Mouse (Mus musculus) heart, postnatal 4 days (tissue): Measurements from ENCODE around the gene Hoxa6. TPM values are rescaled to one million over a fixed set of nuclear protein-coding genes. Genes with fewer than 3 reads are reported as not detected.

ENCODE experiments used
- DNase-seq: peaks from one replicate; pipeline ENCODE4 v3.0.0; 2021
- microRNA-seq, 2 experiments: library from miRNA; unstranded; fragments of <30 nt; microRNA quantifications; one replicate each; pipeline ENCODE4 v1.2.0; 2021 to 2022
- total RNA-seq, 2 experiments: library from RNA; stranded (reverse); gene quantifications; 2 replicates each; pipeline ENCODE4 v1.2.3; 2021

Hoxa6 gene
- total RNA-seq, 2 experiments from 2014 or later: not detected

- no peak for DNase-seq
Measured at GRCm38 (mm10) chr6:52162611-52163365, 45.7 kb downstream of the Hoxa6 start.

- DNase-seq: no peak
Measured at GRCm38 (mm10) chr6:52162093-52162380, 46.5 kb downstream of the Hoxa6 start.

- DNase-seq: no peak
Measured at GRCm38 (mm10) chr6:52161336-52162092, 47.0 kb downstream of the Hoxa6 start.

- peak; percentile 31 for DNase-seq
Measured at GRCm38 (mm10) chr6:52160511-52161335, 47.8 kb downstream of the Hoxa6 start.

GRCm38 (mm10) chr6:52159979-52160378 is 48.5 kb downstream of the Hoxa6 start:
- DNase-seq: no peak

GRCm38 (mm10) chr6:52159164-52159761 is 49.3 kb downstream of the Hoxa6 start:
- DNase-seq: peak; percentile 29

- peak; percentile 71 for DNase-seq
Measured at GRCm38 (mm10) chr6:52158276-52159051, 50.1 kb downstream of the Hoxa6 start, which contains the start of gene Hoxa1. Hoxa1 (minus strand) TSS chr6:52158317.

- DNase-seq: no peak
Measured at GRCm38 (mm10) chr6:52157466-52158275, 50.9 kb downstream of the Hoxa6 start.

- DNase-seq: no peak
Measured at GRCm38 (mm10) chr6:52156551-52157200, 51.8 kb downstream of the Hoxa6 start.

Small RNA genes within 50 kb of the gene (microRNA-seq; reads per million reads assigned to microRNA genes)
- 73.3 to 90.4 reads per million in 2 experiments for gene Mir196b

Other genes with a start within 250 kb of the Hoxa6 start
- gene Skap2, start 196.2 kb downstream of the Hoxa6 start, total RNA-seq: 10 to 100 TPM in 1 of 2 experiments, 1 to 10 TPM in 1; 9.5 to 11.8 TPM
- under 1 TPM; 0.19 to 0.23 TPM for gene Hoxa1, start 50.4 kb downstream of the Hoxa6 start, total RNA-seq
- under 1 TPM; 0.60 to 0.68 TPM for gene Hoxa2, start 43.9 kb downstream of the Hoxa6 start, total RNA-seq
- gene 5730596B20Rik, start 31.2 kb downstream of the Hoxa6 start, total RNA-seq: under 1 TPM; 0.20 to 0.29 TPM
- gene Hoxa4, start 17.0 kb downstream of the Hoxa6 start, total RNA-seq: under 1 TPM; 0.71 to 0.86 TPM
- 1 to 10 TPM; 1.3 to 1.5 TPM for gene Hoxa5, start 4.1 kb downstream of the Hoxa6 start, total RNA-seq
- 1 to 10 TPM; 1.4 TPM for gene Hoxa3, start 4.6 kb upstream of the Hoxa6 start, total RNA-seq
- not detected for gene Gm28308, start 4.6 kb upstream of the Hoxa6 start, total RNA-seq
- under 1 TPM in 1 of 2 experiments, not detected in 1; 0.20 TPM for gene Hoxa7, start 13.1 kb upstream of the Hoxa6 start, total RNA-seq
- not detected for gene Hoxa9, start 22.4 kb upstream of the Hoxa6 start, total RNA-seq
- not detected for gene Hoxa10, start 32.1 kb upstream of the Hoxa6 start, total RNA-seq
- not detected for gene Hoxa11, start 37.1 kb upstream of the Hoxa6 start, total RNA-seq
- not detected for gene Hoxa13, start 52.2 kb upstream of the Hoxa6 start, total RNA-seq
- not detected for gene Evx1, start 104.8 kb upstream of the Hoxa6 start, total RNA-seq